Mouse (Mus musculus): ENCODE measurements around the gene Acd.

The Acd gene

DNA sequence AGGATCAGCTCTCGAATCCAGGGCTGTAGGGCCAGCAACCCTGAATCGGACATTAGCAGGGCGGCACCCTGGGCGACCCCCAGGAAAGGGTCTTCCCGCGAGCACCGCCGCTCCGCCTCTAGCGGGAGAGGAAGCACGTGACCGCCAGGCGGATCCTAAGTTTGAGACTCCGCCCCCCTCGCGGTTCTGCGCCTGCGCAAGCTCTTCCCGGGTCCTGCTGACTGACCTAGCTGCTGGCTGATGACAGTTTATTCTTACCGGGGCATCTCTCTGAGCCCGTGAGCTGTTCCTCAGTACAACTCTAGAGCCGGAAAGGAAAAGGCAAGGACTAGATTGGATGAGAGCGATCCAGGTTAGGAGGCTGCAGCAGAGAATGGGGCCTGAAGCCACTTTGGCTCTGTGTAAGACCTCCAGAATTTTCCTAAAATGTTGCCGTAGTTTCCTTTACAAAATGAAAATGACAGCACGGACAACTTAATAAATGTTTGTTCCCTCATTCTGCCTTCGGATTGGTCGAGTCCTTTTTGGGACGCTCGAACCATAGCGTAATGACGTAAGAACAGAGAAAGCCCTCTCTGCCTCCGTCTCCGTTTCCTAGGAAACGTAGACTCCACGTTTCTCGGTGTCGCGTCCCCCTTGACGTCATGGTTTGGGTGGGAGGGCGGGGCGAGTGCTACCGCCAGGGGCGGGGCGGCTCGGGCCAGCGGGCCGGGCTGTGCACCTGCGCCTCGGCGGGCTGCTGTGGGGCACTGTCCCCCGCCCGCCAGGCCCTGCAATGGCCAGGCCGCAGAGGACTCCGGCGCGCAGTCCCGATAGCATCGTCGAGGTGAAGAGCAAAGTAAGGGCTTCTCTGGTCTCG is at the start of gene Acd, which contains the start of gene Pard6a:
Acd (minus strand) TSS at position 137 of the 859 bp plus-strand sequence.
Pard6a (plus strand) TSS at position 183 of the 859 bp plus-strand sequence.
- peak; percentile 95 for DNase-seq

- DNase-seq = peak; percentile 52
These were observed 49.7 kb upstream of the Acd start for GRCm38 (mm10) chr8:105750606-105751005.

GRCm38 (mm10) chr8:105743301-105743700 is 42.4 kb upstream of the Acd start:
- DNase-seq = no peak

GRCm38 (mm10) chr8:105739216-105739615 is 38.3 kb upstream of the Acd start:
- DNase-seq = no peak

- no peak for DNase-seq
These were observed 31.3 kb upstream of the Acd start for GRCm38 (mm10) chr8:105732186-105732585.

- no peak for DNase-seq
These were observed 26.7 kb upstream of the Acd start for GRCm38 (mm10) chr8:105727397-105728124.

DNA sequence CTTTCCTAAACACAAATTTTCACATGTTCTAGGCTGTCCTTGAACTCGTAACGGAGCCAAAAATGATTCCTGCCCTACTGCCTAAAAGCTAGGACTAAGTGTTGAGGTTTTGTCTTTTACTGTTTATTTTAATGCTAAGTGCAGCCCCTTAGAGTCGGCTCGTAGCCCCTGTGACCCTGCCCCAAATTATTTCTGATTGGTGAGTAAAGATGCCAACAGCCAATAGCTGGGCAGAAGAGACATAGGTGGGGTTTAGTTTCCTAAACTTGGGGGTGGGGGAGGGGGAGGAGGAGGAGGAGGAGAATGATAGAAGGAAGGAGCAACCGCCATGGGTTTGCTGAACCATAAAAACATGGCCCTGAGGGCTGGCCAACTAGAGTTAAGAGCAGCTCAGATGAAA is 24.8 kb upstream of the Acd start:
- no peak for DNase-seq

DNA sequence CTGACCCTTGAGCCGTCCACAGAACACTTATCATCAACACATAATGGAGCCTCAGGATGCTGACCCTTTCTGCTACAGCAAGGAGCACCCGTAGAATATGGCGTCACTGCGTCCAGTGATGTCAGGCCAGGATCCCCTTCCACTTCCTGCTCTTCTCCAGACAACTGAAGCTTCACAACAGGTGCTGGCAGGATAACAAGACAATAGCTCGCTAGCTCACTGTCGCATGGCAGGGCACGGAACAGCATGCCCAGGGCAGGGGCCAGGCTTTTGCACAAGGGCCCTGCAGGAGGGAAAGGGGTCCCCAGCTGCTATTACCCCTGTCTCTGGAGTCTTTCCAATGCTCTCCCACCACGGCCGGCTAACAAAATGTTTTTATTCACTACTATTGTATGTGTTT is 22.0 kb upstream of the Acd start:
- DNase-seq = peak; percentile 14

DNA sequence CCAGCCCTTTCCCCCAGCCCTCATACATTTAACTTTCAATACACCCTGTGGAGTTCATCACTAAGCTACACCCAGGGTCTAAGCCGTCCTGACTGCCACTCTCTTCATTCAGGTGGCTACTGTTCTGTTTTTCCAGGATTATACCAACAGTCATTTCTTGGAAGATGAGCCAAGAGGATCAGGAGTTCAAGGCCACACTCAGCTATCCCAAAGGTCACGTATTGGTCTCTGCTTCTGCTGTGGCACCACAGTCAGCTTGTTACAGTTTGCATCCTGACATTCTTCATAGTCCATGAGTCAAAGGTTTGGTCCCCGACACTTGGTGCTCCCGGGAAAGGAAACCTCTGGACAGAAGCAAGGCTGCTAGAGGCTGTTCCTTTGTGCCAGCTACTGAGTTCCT is 18.7 kb upstream of the Acd start:
- no peak for DNase-seq

DNA sequence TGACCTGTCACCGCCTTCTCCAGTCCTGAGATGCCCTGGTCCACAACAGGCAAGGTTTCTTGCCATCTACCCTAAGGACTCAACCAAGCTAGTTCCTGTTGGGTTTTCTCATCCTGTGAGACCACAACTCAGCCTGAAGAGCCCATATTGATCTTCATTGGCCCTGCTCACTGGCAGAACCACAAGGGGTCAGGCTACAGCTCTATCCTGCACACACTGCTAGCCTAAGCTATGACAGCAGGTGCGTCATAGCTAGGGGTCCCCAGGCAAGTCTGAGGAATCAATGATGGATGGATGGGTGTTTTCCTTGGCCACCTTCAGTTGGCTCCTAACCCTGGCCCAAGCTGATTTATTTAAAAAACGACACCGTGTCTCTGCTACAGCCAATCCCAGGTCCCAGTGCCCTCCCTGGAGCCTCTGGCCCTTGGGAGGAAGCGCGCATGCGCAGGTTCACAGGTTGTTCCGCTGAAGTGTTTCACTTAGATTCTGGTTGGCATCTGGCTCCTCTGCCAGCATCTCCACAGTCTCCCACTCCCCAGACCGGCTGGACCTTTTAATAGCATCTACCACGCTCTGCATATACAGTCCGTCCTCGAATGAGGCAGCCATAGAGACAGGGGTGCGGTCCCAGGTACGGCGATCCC is 15.5 kb upstream of the Acd start:
- DNase-seq = no peak

DNA sequence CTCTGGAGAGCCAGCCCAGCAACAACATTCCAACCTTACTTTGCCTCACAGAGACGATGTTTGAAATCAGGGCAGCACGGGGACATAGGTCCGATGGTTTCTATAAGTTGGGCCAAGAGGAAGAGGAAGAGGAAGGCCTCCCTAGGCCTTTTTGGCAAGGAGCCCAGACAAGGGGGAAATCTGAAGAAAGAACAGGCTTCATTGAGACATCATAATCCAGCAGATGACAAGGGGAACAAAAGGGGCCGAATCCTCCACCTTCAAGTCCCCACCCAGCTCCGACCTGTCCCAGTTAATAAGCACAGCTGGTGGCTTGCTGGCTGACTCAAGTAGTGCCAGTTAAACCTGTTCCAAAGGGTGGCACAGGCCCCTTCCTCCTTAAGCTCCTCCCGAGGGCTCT is 14.1 kb upstream of the Acd start:
- peak; percentile 12 for DNase-seq

- peak; percentile 79 for DNase-seq
These were observed 13.2 kb upstream of the Acd start for GRCm38 (mm10) chr8:105714139-105714538.

DNA sequence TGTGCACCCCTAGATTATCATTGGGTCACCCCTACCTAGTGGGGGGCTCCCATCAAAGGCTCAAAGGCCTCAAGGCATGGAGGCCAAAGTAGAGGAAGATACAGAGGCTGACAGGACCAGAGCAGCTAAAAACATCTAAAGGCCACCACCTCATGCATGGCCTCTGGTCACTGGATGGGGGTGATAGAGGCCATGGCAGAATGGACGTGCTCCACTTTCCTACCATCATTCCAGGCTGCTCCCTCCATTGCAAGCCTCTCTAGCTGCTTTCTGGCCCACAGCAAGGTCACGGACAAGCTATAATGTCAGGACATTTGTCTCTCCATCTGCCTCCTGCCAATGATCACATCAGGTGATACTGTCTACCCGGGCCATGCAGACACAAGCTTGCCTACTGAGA is 11.4 kb upstream of the Acd start:
- no peak for DNase-seq

DNA sequence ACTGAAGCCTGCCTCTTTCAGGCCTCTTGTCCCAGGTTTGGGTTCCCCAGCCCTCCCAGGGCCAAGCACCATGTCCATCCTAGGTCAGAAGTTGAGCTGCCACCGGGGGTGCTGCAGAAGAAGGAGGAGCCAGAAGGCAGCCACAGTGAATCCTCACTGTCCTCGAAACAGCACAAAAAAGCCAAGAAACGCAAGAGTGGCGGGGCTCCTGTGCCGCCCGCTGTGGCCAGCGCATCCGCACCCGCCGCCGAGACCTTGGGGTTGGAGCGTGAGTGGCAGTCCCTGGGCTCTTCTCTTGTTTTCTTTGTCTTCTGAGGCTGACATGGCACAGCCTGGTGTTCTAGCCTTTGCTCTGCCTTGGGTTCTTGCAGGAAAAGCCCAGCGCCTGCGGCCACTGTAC is 8.4 kb upstream of the Acd start:
- peak; percentile 51 for DNase-seq

DNA sequence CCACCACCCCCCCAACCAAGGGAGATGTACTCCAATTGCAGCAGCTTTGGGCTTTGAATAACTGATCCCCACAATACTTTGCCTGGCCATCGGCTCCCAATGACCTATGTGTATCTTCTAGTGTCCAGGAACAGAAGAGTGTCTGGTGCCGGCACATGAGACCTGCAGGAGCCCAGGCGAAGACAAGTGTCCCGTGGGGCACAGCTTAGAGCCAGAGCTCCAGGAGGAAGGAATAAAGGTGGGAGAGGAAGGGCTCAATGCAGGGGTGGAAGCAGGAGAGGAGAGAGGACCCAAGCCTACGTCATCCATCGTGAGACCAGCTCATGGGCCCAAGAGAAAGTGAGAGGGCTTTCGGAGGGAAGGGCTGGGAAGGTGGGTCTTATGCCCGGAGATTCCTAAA is 7.8 kb upstream of the Acd start:
- peak; percentile 48 for DNase-seq

DNA sequence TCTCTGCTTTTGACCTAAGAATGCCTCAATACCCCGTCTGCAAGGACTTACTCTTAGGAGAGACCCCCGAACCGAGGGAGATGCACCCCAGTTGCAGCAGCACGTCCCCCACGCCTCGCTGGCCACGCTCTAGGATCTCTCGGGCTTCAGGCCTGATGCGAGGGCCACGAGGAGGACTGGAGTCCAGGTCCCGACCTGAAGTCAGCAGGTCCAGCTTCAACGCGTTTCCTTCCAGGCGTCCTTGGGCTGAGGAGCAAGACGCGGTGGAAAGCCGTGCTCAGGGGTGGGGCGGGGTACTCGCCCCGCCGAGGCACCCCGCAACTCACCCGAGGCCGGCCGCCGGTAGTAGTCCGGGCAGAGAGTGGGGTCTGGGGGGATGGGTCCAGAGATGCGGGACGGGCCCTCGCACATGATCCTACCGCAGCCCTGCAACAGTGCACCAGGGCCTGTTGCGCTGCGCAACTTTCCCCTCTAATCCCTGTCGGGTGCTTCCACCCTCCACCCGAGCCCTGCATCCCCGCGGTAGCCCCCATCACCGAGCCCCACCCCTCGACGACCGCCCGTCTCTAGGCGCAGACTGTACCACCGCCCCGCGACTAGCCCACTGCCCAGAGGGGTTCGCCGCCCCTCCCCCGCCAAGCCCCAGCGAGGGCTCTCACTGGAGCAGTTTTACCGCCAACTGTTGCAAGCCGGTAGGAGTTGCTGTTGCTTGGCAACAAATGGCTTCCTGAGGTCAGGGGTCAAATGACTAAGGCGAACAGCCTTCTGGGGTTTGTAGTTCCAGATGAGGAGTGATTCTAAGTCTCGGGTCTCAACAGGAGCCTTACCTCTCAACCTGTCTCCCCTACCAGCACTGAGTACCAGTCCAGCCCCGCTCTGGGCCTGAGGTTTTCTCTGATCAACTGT is 6.8 kb upstream of the Acd start, which contains the start of the genes 4933405L10Rik and Enkd1:
4933405L10Rik (plus strand) TSS at position 158 of the 906 bp plus-strand sequence.
Enkd1 (minus strand) TSS at position 713 of the 906 bp plus-strand sequence.
- peak; percentile 91 for DNase-seq

DNA sequence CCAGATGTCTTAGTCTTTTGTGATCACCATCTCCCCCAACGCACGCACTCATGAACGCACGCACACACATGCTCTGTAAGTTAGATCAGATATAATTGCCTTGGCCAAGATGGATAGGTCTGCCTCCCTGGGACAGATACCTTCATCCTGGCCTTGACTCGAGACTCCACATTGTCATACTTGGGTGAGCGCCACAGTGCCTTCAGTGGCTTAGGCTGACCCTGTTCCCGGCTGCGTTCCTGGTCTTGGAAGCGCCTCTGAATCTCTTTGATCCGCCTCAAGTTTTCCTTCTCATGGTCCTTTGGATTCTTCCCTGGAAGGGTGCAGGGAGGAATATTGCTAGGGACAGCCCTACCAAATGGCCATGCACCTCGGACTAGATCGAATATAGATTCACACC is 5.5 kb upstream of the Acd start:
- DNase-seq = peak; percentile 63

DNA sequence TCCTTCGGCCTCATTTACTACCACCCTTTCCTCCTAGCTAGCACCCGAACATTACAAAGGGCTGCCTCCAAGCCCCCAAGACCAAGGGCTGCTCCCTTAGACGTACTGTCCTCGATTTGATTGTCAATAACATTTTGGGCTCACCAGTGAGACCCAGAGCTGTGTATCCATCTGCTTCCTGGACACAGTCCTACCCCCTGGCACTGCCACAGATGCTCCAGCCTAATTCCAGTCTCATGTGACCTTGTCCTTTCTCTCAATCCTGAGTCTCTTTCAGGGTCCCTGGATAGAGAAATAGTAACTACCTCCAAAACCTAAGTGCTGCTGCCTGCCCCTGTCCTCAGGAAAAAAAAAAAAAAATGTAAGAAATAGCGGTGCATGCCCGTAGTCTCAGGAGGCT is 4.1 kb upstream of the Acd start:
- DNase-seq = peak; percentile 91

DNA sequence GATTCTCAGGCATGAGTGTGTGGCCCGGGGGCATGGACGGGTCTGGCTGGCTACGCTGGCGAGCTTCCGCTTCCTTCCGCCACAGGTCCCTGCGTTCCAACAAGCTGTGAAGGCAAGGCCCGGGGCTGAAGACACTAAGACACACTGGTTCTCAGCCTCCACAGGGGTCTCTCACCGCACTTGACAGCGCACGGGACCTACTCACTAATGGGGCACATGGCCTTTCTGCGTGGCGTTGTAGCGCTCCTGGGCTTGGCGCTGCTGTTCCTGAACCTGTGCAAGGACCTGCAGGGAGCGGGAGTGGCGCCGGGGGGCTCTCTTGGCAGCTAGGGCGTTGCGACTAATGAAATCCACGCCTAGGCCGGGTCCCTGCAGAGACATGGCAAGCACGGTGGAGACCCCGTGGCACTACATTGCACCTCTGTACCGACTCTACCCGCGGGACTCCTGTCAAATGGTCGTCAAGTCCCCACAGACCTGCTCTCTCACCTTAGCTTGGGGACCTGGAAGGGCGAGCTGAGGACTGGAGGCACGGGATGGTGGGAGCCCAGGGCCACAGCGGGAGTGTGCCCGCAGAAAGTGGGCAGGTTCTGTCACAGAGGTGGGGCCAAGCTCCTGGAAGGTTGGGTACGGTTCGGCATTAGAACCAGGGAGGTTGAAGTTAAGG is 3.4 kb upstream of the Acd start:
- peak; percentile 75 for DNase-seq

- peak; percentile 72 for DNase-seq
These were observed 2.0 kb upstream of the Acd start for GRCm38 (mm10) chr8:105702731-105703415.

DNA sequence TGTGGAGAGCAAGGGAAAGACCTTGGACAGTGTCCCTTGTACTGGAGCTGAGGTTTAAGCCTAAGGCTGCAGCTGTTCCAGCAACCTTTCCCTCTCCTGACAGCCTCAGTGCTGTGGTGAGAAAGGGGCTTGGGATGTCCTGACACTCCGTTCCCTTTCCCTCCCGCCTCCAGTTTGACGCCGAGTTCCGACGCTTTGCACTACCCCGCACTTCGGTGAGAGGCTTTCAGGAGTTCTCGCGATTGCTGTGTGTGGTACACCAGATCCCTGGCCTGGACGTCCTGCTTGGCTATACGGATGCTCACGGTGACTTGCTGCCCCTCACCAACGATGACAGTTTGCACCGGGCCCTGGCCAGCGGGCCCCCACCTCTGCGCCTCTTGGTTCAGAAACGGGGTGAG is 1.1 kb upstream of the Acd start:
- DNase-seq = peak; percentile 70
